ENCODE assay signal across 17 mouse cellular contexts in the genomic region with DNA sequence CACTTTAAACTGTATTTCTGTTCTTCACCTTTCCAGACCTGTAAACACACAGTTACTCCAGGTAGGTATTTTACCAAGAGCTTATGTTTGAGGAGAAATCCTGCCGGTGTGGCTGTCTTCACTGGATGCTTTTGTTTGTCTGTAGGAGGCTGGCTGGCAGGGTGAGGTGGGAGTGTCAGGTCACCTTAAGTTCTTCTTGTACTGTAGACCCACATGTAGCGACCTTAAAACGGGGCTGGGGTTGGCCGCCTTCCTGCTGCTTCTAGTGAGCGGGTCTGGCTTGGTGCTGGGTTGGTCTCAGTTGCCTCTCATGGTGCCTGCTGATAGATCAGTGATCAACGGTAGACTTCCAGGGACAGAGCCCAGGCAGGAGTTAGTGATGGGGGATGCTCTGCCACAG.
A peak's percentile ranks its signal among the peaks of the same experiment; 100 is the strongest.
DNase-seq lines count a peak whose midpoint lies in the region; ATAC-seq and TF ChIP-seq lines count a peak whose summit lies in the region.
"Had no signal": no experiment of that assay in that cellular context is flagged by ENCODE, and none has a peak within 500 bp of the region (broad histone marks: within the 10 kb centered on the region; RNA-seq: fewer than 3 reads in every experiment).

No protein-coding gene starts in this region.

- H3K79me2 ChIP-seq in myocyte (ENCODE audit: control insufficient read depth, insufficient read depth): peaks cover 44% of the 10 kb centered on the region

- no peak overlapping the region for H3K4me2 ChIP-seq in heart, postnatal 0 days (ENCODE audit: low read depth, low read length)
- no peak overlapping the region for H3K4me2 ChIP-seq in lung, embryonic 14.5 days
- peak overlapping the region; percentile 89 for H3K4me2 ChIP-seq in myocyte (ENCODE audit: low read depth)
- H3K4me2 ChIP-seq: liver, embryonic 15.5 days; neural tube, embryonic 12.5 days had no signal

- 0 out of 2 replicates have a peak overlapping the region, but pooled peaks have one; percentile 13 for H3K9ac ChIP-seq in heart, postnatal 0 days (replicated peaks; ENCODE audit: low read depth, low read length)
- H3K9ac ChIP-seq in lung, embryonic 14.5 days: no peak overlapping the region
- H3K9ac ChIP-seq: liver, embryonic 15.5 days; neural tube, embryonic 12.5 days had no signal

- intact Hi-C loops in gastrocnemius, adult 2 months (cut with DNase I): no loop called here
- intact Hi-C loops in heart, postnatal 25 days (cut with DNase I): no loop called here
- intact Hi-C loops in gastrocnemius, postnatal 36 days (cut with DNase I): no loop called here

- peaks cover 5% of the 10 kb centered on the region; the same call in 1 of the 2 replicates for H3K36me3 ChIP-seq in heart, postnatal 0 days (replicated peaks; ENCODE audit: control insufficient read depth, insufficient read depth, low read length)
- peaks cover 10% of the 10 kb centered on the region; the same call in 1 of the 2 replicates for H3K36me3 ChIP-seq in lung, embryonic 14.5 days (ENCODE audit: insufficient read depth)
- H3K36me3 ChIP-seq in myocyte (ENCODE audit: control insufficient read depth, insufficient read depth): no peaks in the 10 kb centered on the region
- H3K36me3 ChIP-seq: liver, embryonic 15.5 days; neural tube, embryonic 12.5 days had no signal

- peak overlapping the region; percentile 77 for H3K27ac ChIP-seq in gastrocnemius, adult 2 months
- H3K27ac ChIP-seq in heart, postnatal 0 days (ENCODE audit: low read depth): peak overlapping the region; percentile 79
- peak overlapping the region; percentile 8; the same call in 1 of the 2 replicates for H3K27ac ChIP-seq in lung, embryonic 14.5 days (ENCODE audit: low read depth)
- H3K27ac ChIP-seq: liver, embryonic 15.5 days; neural tube, embryonic 12.5 days had no signal

- WGBS in heart, postnatal 0 days: 45% methylated on average over 6 of the region's 6 CpGs
- 55% methylated on average over 6 of the region's 6 CpGs for WGBS in lung, embryonic 14.5 days

- H3K4me1 ChIP-seq in heart, postnatal 0 days (ENCODE audit: control insufficient read depth, insufficient read depth): peaks cover 71% of the 10 kb centered on the region
- H3K4me1 ChIP-seq in lung, embryonic 14.5 days (ENCODE audit: insufficient read depth): peaks cover 18% of the 10 kb centered on the region

- no peak overlapping the region for H3ac ChIP-seq in myocyte (ENCODE audit: control insufficient read depth, insufficient read length)

- TF ChIP-seq POLR2A in myocyte (IDR thresholded peaks at IDR 0.05; ENCODE audit: insufficient read length, low read depth): no peak

- H3K27me3 ChIP-seq in heart, postnatal 0 days (ENCODE audit: control insufficient read depth, insufficient read depth, low read length): no peaks in the 10 kb centered on the region
- H3K27me3 ChIP-seq in lung, embryonic 14.5 days (ENCODE audit: insufficient read depth, low read length): no peaks in the 10 kb centered on the region
- no peaks in the 10 kb centered on the region for H3K27me3 ChIP-seq in myocyte (ENCODE audit: control insufficient read depth, insufficient read depth, insufficient read length)
- H3K27me3 ChIP-seq: liver, embryonic 15.5 days; megakaryocyte, embryonic 14.5 days; neural tube, embryonic 12.5 days had no signal

- H3K4me3 ChIP-seq in gastrocnemius, adult 2 months: no peak overlapping the region
- no peak overlapping the region for H3K4me3 ChIP-seq in heart, postnatal 0 days (ENCODE audit: low read depth, low read length)
- no peak overlapping the region for H3K4me3 ChIP-seq in lung, embryonic 14.5 days (ENCODE audit: low read depth, low read length)
- peak overlapping the region; percentile 4 for H3K4me3 ChIP-seq in myocyte
- H3K4me3 ChIP-seq: liver, embryonic 15.5 days; megakaryocyte, embryonic 14.5 days; neural tube, embryonic 12.5 days had no signal

- peak; percentile 23 for DNase-seq in gastrocnemius, adult 2 months
- no peak for DNase-seq in gastrocnemius, postnatal 10 days
- DNase-seq in heart, postnatal 0 days (ENCODE audit: low spot score): no peak
- no peak for DNase-seq in heart, postnatal 25 days (ENCODE audit: low spot score)
- DNase-seq in lung, embryonic 14.5 days: no peak
- no peak for DNase-seq in lung, postnatal 25 days (ENCODE audit: low spot score)
- no peak for DNase-seq in gastrocnemius, postnatal 36 days
- DNase-seq: cerebellum, adult 8-10 months; right cerebral cortex, postnatal 25 days had no signal

- TF ChIP-seq CTCF in gastrocnemius, adult 2 months (IDR thresholded peaks at IDR 0.05): no peak
- TF ChIP-seq CTCF in heart, postnatal 0 days (IDR thresholded peaks at IDR 0.05; ENCODE audit: low read depth): no peak
- no peak for TF ChIP-seq CTCF in lung, embryonic 14.5 days (IDR thresholded peaks at IDR 0.05; ENCODE audit: low read depth)

- ATAC-seq in heart, postnatal 0 days (ENCODE audit: insufficient read depth, low read depth): no peak
- ATAC-seq in lung, embryonic 14.5 days (ENCODE audit: insufficient read depth): no peak
- ATAC-seq: activated CD4-positive, CD25-positive, alpha-beta regulatory T cell, adult 4 months; forebrain, embryonic 14.5 days; inflammation-experienced regulatory T-cells, adult 6 months; midbrain, embryonic 16.5 days had no signal

- no peaks in the 10 kb centered on the region for H3K9me3 ChIP-seq in heart, postnatal 0 days (replicated peaks; ENCODE audit: control insufficient read depth, low read length)
- H3K9me3 ChIP-seq in lung, embryonic 14.5 days (ENCODE audit: low read depth, low read length): no peaks in the 10 kb centered on the region
- H3K9me3 ChIP-seq: liver, embryonic 15.5 days; megakaryocyte, embryonic 14.5 days; neural tube, embryonic 12.5 days had no signal

- no peak for TF ChIP-seq EP300 in heart, postnatal 0 days (IDR thresholded peaks at IDR 0.05; ENCODE audit: low read depth)

TF ChIP-seq in myocyte, 11 proteins besides CTCF, POLR2A, EP300 and RAD21:
- no peak for TF ChIP-seq USF1 (IDR thresholded peaks at IDR 0.05; ENCODE audit: low read depth)
- no peak for TF ChIP-seq MYOD1 (IDR thresholded peaks at IDR 0.05; ENCODE audit: control insufficient read depth in 1 of 3, insufficient read length in 2 of 3, low read depth in 2 of 3)
- no peak for TF ChIP-seq REST (IDR thresholded peaks at IDR 0.05; ENCODE audit: insufficient read depth, insufficient read length)
- no peak for TF ChIP-seq TCF12 (IDR thresholded peaks at IDR 0.05; ENCODE audit: insufficient read depth, poor library complexity, severe bottlenecking)
- TF ChIP-seq MAX (IDR thresholded peaks at IDR 0.05; ENCODE audit: low read depth): no peak
- no peak for TF ChIP-seq TCF3 (IDR thresholded peaks at IDR 0.05; ENCODE audit: insufficient read length, low read depth)
- TF ChIP-seq MYOG (IDR thresholded peaks at IDR 0.05; ENCODE audit: control insufficient read depth in 1 of 3, insufficient read depth in 1 of 3, insufficient read length in 2 of 3, low read depth in 2 of 3): no peak
- no peak for TF ChIP-seq E2F4 (IDR thresholded peaks at IDR 0.05; ENCODE audit: insufficient read depth)
- TF ChIP-seq CEBPB (IDR thresholded peaks at IDR 0.05; ENCODE audit: insufficient read depth, poor library complexity, severe bottlenecking): no peak
- TF ChIP-seq SRF (IDR thresholded peaks at IDR 0.05; ENCODE audit: control insufficient read depth, insufficient read length, low read depth): no peak
- TF ChIP-seq POLR2AphosphoS2 (IDR thresholded peaks at IDR 0.05; ENCODE audit: insufficient read length, low read depth): no peak

Comparison
In these comparisons a context has a peak if more than half of its experiments do, and no peak if none do; other contexts are left out.
1. H3K27ac ChIP-seq: peak in every context shown above with its lines; median percentile 79 in heart, postnatal 0 days; 77 in gastrocnemius, adult 2 months; 8 in lung, embryonic 14.5 days.